Mouse (Mus musculus) central nervous system, embryonic 14 days (tissue): ENCODE measurements around the gene Lipi. TPM values are rescaled to one million over a fixed set of nuclear protein-coding genes. Genes with fewer than 3 reads are reported as not detected.

Experiments
- polyA plus RNA-seq: library from polyadenylated mRNA; depleted of rRNA; stranded (reverse); fragments of >200 nt; gene quantifications from 2 replicates; pipeline ENCODE4 v1.2.3, GENCODE M21; 2012; rRNA removed

Lipi gene
- polyA plus RNA-seq, result 0.10 and 0.15 TPM in 2 replicates

GRCm38 (mm10) chr16:75585961-75586360, at the start of gene Lipi:
Lipi (minus strand) TSS chr16:75586061.

GRCm38 (mm10) chr16:75592671-75593500, 7.0 kb upstream of the Lipi start, which contains the start of gene Rbm11:
Rbm11 (plus strand) TSS chr16:75592844.

Other genes starting within 250 kb of the Lipi start
- gene Rbm11, start 6.8 kb upstream of the Lipi start, polyA plus RNA-seq, result 1.7 and 1.9 TPM in 2 replicates
- gene Hspa13, start 181.0 kb upstream of the Lipi start, polyA plus RNA-seq, result 18.5 and 20.8 TPM in 2 replicates